Mouse (Mus musculus) adrenal gland, postnatal 25 days (tissue): ENCODE measurements at regions not wholly inside any gene's neighbourhood (a gene's known extent, or its start where the extent isn't known, plus 50 kb on each side); places are given as distances from the start of the nearest gene placed in this dataset.
A peak's percentile ranks its signal among the peaks of the same experiment; 100 is the strongest.

Experiments used
- DNase-seq: peaks from one replicate; pipeline ENCODE4 v3.0.0; 2021; ENCODE audit warnings: mixed read lengths

- no peak for DNase-seq
Measured at GRCm38 (mm10) chr3:48207950-48208349, 1549.2 kb downstream of the Pcdh18 start.

GRCm38 (mm10) chr3:48194300-48194699 lies 1562.8 kb downstream of the Pcdh18 start:
- DNase-seq: no peak

- DNase-seq: no peak
Measured at GRCm38 (mm10) chr3:48144885-48145284, 1612.2 kb downstream of the Pcdh18 start.

GRCm38 (mm10) chr3:48134938-48135337 lies 1622.2 kb downstream of the Pcdh18 start:
- no peak for DNase-seq

- DNase-seq: no peak
Measured at GRCm38 (mm10) chr3:48124263-48124662, 1632.9 kb downstream of the Pcdh18 start.

GRCm38 (mm10) chr3:48100847-48101246 lies 1652.8 kb upstream of the Pabpc4l start:
- DNase-seq: no peak

- DNase-seq: peak; percentile 4
Measured at GRCm38 (mm10) chr3:48080616-48081015, 1632.6 kb upstream of the Pabpc4l start.

GRCm38 (mm10) chr3:48075306-48075705 lies 1627.3 kb upstream of the Pabpc4l start:
- DNase-seq: no peak

- DNase-seq: no peak
Measured at GRCm38 (mm10) chr3:48068628-48069027, 1620.6 kb upstream of the Pabpc4l start.
